Mouse (Mus musculus): ENCODE data around the gene Guca1b. TPM values are rescaled to one million over a fixed set of nuclear protein-coding genes. Genes with fewer than 3 reads are reported as not detected.
A peak's percentile ranks its signal among the peaks of the same experiment; 100 is the strongest.

Gene Guca1b
- polyA plus RNA-seq, 1 experiment = not detected

DNA sequence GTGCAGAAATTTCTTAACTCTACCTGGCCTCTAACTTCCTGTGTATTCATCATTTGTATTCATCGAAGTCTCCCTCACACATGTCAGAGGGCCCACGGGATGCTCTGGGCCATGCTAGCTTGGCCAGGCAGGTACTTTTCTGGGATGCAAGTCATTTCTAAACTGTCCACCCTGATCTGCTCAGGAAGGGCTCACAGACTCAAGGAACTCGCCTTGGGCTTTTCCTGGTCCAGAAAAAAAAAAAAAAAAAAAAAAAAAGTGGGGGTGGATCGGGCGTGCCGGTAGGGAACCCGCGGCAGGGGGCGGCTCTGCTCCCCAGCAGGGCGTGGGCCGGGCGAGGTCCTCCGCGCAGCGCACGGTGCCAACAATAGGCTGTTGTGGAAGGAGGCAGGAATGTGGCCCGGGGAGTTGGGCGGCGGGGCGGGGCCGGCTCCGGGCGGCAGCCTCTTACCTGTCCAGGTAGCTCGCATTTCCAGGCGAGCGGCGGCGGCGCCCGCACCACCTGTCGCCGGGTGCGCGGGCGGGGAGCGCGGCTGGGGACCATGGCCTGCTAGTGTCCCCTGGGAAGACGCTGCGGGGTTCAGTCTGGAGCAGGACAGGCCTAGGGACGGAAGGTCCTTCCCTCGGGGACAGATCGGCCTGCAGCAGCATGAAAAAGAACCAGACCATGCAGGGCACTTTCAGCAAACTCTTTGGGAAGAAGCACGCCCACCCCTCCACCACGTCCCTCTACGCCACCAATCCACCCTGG, 51.1 kb downstream of the Guca1b start, which contains the start of gene AI661453:
TSS of gene AI661453 (plus strand) at position 460 of the 751 bp plus-strand sequence.
- Histone ChIP-seq H3K27ac (replicated peaks; ENCODE audit: low read depth, low read length) (no peak within 1 kb of the TSS; the same call in 1 of the 2 replicates), H3K4me1 (ENCODE audit: control insufficient read depth, insufficient read depth, insufficient read length, low read length) (no peaks in the 10 kb centered on the region), H3K4me3 (ENCODE audit: insufficient read depth, low read depth, low read length) (peak within 1 kb of the TSS; percentile 50)

GRCm38 (mm10) chr17:47436907-47437547, 51.8 kb downstream of the Guca1b start, which contains the start of gene 1700001C19Rik:
TSS of gene 1700001C19Rik (minus strand) at chr17:47437376.
- no peak within 1 kb of the TSS; the same call in 1 of the 2 replicates for H3K27ac ChIP-seq (replicated peaks; ENCODE audit: low read depth, low read length)
- no peaks in the 10 kb centered on the region for H3K4me1 ChIP-seq (ENCODE audit: control insufficient read depth, insufficient read depth, insufficient read length, low read length)
- H3K4me3 ChIP-seq (ENCODE audit: insufficient read depth, low read depth, low read length) = peak within 1 kb of the TSS; percentile 50

GRCm38 (mm10) chr17:47438611-47439010, 53.4 kb downstream of the Guca1b start:
- H3K4me1 ChIP-seq (ENCODE audit: control insufficient read depth, insufficient read depth, insufficient read length, low read length) = no peaks in the 10 kb centered on the region
- H3K4me3 ChIP-seq (ENCODE audit: insufficient read depth, low read depth, low read length) = no peak overlapping the region
- no peak overlapping the region for H3K27ac ChIP-seq (replicated peaks; ENCODE audit: low read depth, low read length)

- H3K4me3 ChIP-seq (ENCODE audit: insufficient read depth, low read depth, low read length) = no peak overlapping the region
- no peak overlapping the region for H3K27ac ChIP-seq (replicated peaks; ENCODE audit: low read depth, low read length)
- H3K4me1 ChIP-seq (ENCODE audit: control insufficient read depth, insufficient read depth, insufficient read length, low read length) = no peaks in the 10 kb centered on the region
These were observed 54.3 kb downstream of the Guca1b start for GRCm38 (mm10) chr17:47439396-47440028.

DNA sequence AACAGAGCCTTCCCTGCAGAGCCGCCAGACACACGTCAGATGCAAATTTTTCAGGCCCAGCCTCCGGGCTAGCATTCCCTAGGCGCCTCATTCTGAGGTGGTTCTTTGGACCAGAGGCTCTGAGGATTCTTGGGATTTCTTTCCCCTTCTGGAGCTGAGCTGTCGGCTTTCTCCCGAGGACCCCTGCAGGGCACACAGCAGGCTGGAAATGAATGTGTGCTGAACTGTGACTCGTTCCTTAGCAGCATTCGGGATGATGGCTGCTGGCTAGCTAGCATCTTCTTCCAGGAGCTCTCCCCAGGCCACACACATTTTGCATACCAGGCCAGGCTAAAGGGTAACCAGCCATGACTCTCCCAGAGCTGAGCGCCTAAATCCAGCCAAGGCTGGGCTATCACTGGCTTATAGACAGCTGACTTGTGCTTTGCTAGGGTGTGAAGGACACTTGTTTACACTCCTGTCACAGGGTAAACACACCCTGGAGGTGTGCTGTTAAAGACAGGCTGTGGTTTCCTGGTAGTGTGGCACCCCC, 55.2 kb downstream of the Guca1b start:
- no peak overlapping the region for H3K27ac ChIP-seq (replicated peaks; ENCODE audit: low read depth, low read length)
- H3K4me1 ChIP-seq (ENCODE audit: control insufficient read depth, insufficient read depth, insufficient read length, low read length) = no peaks in the 10 kb centered on the region
- no peak overlapping the region for H3K4me3 ChIP-seq (ENCODE audit: insufficient read depth, low read depth, low read length)

DNA sequence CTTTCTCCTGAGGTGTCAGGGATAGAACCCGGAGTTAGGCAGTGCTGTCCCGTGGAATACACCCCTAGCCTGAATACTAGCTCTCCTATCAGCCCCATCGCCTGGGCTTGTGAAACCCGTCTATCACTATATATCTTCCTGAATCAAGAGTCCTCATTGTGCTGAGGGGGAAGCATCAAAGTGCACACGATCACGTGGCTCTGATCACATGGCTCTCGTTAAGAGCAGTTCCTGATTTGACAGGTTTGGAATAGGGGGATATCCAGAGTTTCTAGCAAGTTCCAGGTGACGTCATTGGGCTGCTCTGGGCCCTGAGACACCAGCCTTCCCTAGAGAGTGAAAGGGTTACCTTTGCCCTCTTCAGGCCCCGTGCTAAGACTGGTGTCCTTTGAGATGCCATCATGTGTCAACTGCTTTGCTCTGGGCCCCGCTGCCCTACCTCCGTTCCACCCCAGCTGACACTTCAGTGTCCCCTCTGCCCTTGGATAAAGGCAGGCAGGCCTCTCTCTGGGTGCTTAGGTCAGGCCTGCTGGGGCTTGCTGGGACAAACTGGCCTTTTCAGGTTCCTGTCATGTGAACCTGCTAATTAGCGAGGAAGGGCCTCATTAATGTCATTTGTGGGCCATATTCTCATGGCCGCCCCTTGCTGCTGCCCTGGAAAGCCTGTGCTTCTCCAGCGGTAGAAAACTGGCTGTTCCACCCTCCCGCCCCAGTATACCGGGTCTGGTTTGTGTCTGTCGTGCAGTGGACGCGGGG, 56.3 kb downstream of the Guca1b start:
- Histone ChIP-seq H3K4me3 (ENCODE audit: insufficient read depth, low read depth, low read length) (no peak overlapping the region), H3K4me1 (ENCODE audit: control insufficient read depth, insufficient read depth, insufficient read length, low read length) (no peaks in the 10 kb centered on the region), H3K27ac (replicated peaks; ENCODE audit: low read depth, low read length) (no peak overlapping the region)

DNA sequence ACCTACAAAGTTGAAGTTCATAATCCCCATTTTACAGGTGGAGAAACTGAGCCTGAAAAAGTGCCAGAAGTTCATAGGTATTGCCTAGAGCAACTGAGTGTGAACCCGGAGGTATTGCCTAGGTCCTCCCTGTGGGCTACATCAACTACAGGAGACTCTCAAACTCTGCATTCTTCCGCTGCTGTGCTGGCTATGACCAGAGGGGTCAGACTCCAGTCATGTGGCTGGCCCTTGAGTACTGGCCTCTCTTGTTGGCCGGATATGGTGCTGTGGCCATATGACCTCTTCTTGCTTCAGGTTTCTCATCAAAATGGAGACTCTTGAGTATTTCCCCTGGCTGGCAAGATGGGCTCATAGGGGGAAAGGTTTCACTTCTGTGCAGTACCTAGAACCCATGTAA, 57.1 kb downstream of the Guca1b start:
- Histone ChIP-seq H3K27ac (replicated peaks; ENCODE audit: low read depth, low read length) (no peak overlapping the region), H3K4me3 (ENCODE audit: insufficient read depth, low read depth, low read length) (no peak overlapping the region), H3K4me1 (ENCODE audit: control insufficient read depth, insufficient read depth, insufficient read length, low read length) (no peaks in the 10 kb centered on the region)

Other genes starting within 250 kb of the Guca1b start
- 81.5 and 85.6 TPM in 2 replicates for gene Mrps10, start 16.5 kb upstream of the Guca1b start, polyA plus RNA-seq (2012; ENCODE audit: insufficient read depth, insufficient read length, missing spikeins)
- not detected in 2 replicates for gene Guca1a, start 15.2 kb downstream of the Guca1b start, polyA plus RNA-seq (2012; ENCODE audit: insufficient read depth, insufficient read length, missing spikeins)
- 0.48 TPM in 1 of 2 replicates, not detected in the other for gene AI661453, start 51.2 kb downstream of the Guca1b start, polyA plus RNA-seq (2012; ENCODE audit: insufficient read depth, insufficient read length, missing spikeins)
- not detected in 2 replicates for gene 1700001C19Rik, start 52.0 kb downstream of the Guca1b start, polyA plus RNA-seq (2012; ENCODE audit: insufficient read depth, insufficient read length, missing spikeins)
- gene Taf8, start 116.9 kb downstream of the Guca1b start, polyA plus RNA-seq (2012; ENCODE audit: insufficient read depth, insufficient read length, missing spikeins) = 6.8 and 8.9 TPM in 2 replicates
- 40.4 and 48.4 TPM in 2 replicates for gene Ccnd3, start 119.7 kb downstream of the Guca1b start, polyA plus RNA-seq (2012; ENCODE audit: insufficient read depth, insufficient read length, missing spikeins)
- gene Bysl, start 226.1 kb downstream of the Guca1b start, polyA plus RNA-seq (2012; ENCODE audit: insufficient read depth, insufficient read length, missing spikeins) = 8.6 and 11.0 TPM in 2 replicates
- gene Med20, start 226.2 kb downstream of the Guca1b start, polyA plus RNA-seq (2012; ENCODE audit: insufficient read depth, insufficient read length, missing spikeins) = 10.7 and 18.0 TPM in 2 replicates
- 1.2 and 5.0 TPM in 2 replicates for gene Gm20517, start 226.2 kb downstream of the Guca1b start, polyA plus RNA-seq (2012; ENCODE audit: insufficient read depth, insufficient read length, missing spikeins)
- gene Usp49, start 245.3 kb downstream of the Guca1b start, polyA plus RNA-seq (2012; ENCODE audit: insufficient read depth, insufficient read length, missing spikeins) = 2.1 and 3.3 TPM in 2 replicates

All from brown adipose tissue, adult 24 weeks (tissue).